Mouse (Mus musculus) large intestine, adult 2 months (tissue): Measurements from ENCODE around the gene Tfrc. TPM values are rescaled to one million over a fixed set of nuclear protein-coding genes. Genes with fewer than 3 reads are reported as not detected.

Source experiments
- DNase-seq: peaks from one replicate; pipeline ENCODE4 v3.0.0-alpha.2; 2012; ENCODE audit warnings: low read depth, low spot score
- WGBS: fragments of 180-500 bp; shearing (Covaris S2); methylation state at CpG from one replicate; pipeline ENCODE4 v1.1.7; 2018; 5-methylcytosine and 5-hydroxymethylcytosine counted together
- polyA plus RNA-seq: library from polyadenylated mRNA; depleted of rRNA; stranded (reverse); fragments of >200 nt; gene quantifications from 2 replicates; pipeline ENCODE4 v1.2.3, GENCODE M21; 2012

The Tfrc gene
- polyA plus RNA-seq, 1 experiment = 21.1 TPM

DNA sequence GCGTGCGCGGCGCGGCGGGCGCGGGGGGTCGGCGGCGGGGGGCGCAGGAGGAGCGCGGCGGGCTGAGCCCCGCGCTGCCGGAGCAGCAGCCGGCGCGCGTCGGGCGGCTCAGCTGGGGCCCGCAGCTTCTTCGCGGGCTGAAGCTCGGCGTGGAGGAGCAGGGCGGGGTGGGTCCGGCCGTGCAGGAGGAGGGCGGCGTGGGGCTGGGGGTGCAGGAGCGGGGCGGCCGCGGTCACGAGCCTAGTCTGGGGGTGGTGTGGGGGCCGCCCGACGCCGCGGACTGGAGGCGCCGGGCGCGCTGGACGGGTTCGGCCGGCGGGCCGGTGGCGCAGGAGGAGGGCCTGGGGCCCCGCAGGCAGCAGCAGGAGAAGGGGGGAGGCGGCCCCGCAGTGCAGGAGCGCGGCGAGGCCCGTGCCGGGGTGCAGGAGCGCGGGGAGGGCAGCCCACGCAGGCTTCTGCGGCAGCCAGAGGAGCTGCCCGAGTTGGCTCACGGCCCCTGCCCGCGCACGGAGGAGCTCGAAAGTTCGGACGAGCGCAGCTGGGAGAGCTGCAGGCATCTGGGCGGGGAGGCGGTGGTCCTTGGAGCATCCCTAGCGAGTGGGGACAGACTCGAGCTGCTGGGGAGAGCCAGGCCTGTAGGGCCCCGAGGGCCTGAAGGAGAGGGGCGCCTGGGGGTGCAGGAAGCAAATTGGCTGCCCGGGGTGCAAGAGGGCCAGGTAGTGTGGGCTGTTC is 35.5 kb downstream of the Tfrc start:
- 2% methylated on average over 58 of the region's 82 CpGs for WGBS
- no peak for DNase-seq

DNA sequence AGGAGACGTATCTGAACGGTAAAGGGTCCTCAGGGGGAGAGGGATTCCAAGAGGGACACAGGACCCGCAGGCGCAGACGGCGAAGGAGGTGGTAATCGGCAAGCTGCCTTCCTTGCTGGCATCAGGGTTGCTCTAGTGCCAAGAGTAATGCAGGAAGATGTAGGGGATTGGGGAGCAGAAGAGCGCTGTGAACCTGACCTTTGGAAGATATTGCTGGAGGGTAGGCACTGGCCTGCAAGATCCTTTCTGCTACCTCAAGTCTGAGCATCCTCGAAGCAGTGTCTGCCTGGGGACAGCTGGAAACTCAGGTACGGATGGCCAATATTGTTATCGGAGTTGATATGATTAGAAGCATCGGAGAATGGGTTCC is 36.1 kb downstream of the Tfrc start:
- no peak for DNase-seq
- WGBS = 14% methylated on average over 12 of the region's 12 CpGs

DNA sequence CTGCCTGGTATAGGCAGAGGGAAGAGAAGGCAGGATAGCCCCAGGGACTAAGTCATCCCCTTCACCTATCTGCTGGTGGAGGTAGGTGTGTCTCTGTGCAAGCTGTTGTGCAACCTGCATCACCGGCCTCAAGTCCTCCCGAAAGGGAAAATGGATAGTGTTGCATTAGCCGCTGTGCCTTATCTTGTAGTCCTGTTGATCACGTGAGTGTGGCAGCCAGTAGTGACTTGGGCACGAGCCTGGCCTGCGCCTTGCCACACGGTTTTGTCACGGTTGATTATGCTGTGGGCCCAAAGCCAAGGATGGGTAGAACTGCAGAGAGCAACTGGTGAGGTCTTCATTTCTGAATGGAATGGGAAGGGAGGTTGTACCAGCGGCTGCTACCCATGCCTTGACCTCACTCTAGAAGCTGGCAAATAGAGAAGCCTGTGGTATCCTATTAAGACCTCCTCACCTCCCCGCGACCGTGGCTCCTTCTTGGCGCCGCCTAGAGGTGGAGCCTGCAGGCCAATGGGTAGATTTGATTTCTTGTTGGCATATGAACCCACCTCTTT is 36.7 kb downstream of the Tfrc start:
- WGBS = 14% methylated on average over 14 of the region's 14 CpGs
- no peak for DNase-seq

DNA sequence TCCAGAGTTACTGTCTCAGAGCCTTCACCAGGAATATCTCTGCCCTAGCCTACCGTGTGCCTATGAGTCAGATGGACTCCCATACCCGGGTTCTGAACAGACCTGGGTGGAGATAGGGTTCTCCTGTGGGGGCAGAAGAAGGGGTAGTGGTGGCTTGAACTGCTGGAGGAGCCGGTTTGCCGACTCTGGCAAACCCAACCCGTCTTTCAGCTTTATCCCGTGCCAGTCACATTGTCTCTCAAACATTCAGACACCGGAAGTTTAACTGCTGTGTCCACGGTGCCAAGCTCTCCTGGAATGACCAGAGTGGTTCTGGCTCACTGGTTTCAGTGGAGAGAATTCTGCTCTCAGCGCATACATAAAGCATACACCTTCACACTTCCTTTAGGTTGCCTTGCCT is 37.3 kb downstream of the Tfrc start:
- WGBS = 25% methylated on average over 9 of the region's 9 CpGs
- DNase-seq = no peak

DNA sequence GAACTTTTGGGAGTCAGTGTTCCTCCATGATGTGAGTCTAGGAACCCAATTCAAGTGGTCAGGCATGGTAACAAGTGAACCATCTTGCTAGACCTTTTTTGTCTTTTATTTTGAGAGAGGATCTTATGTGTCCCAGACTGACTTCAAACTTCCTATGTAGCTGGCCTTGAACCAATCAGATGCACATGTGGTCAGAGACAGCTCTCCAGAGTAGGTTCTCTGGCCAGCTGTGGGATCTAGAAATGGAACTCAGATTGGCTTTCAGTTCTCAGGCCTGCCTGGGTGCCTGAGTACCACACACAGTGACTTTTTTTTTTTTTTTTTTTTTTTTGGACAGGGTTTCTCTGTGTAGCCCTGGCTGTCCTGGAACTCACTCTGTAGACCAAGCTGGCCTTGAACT is 39.0 kb downstream of the Tfrc start:
- DNase-seq = no peak

DNA sequence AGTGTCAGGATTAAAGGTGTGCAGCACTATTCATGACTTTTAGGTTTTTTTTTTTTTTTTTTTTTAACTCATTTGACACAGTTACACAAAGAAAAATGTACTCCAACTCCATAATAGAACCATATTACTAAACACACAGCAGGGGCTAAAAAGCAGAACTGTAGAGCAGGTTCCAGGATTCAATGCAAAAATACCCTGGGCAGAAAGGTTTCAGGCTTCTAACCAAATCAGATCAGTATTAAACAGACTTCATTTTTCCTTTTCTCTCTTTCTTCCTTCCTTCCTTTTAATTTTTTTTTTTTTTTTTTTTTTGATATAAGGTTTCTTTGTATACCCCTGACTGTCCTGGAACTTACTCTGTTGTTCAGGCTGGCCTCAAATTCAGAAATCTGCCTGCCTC is 41.7 kb downstream of the Tfrc start:
- no peak for DNase-seq

DNA sequence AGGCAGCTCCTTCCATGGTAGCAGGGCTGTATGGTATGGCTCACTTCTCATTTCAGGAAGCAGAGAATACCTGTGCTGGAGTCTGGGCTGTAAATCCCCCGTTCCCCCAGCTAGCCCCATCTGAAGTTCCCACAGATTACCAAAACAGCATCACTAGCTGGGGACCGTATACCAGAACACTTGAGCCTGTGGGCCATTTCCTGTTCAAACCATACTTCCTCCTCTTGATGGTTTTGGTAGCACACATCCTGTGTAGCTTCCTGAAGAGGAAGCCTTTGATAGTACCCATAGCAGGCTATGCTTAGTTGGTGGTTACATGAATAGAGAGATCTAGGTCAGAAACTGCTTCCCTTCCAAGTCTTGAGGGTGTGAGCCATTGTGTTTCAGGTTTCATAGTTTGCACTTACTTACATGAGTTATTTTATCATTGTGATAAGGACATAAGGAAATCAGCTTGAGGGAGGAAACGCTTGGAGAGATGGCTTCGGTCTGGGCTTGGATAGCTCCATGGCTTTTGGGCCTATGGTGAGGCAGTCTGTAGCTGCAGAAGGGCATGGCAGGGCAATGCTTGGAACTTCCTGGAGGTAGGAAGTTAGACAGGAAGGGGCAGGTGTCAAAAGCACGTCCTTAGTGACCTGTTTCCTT is 42.4 kb downstream of the Tfrc start:
- no peak for DNase-seq

DNA sequence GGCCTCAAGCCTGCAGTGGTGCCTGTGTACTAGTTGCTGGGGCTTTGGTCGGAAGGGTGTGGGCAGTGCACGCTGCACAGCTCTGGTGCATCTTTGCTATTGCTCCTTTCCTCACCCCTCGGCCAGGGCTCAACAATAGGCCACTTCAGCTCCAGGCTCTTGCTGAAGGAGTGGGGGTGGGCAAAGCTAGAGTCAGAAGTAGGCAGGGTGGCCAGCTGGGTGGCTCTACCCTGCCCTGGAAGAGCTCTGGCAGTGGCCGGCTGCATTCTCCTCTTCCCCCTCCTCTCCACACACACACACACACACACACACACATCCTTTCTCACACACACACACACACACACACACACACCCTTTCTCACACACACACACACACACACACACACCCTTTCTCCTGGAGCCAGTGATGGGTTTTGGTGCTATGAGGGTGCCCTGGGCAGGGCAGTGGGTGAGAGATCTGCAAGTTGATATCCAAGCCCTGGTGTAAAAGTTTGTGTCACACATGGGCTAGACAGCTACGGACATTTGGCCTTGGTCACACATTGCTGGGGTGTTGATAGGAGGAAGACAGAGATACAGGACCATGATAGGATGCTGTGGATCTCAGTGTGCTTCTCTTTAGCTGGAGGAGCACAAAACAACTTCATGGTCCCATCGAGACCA is 45.5 kb downstream of the Tfrc start:
- DNase-seq = no peak
- 87% methylated on average over 6 of the region's 6 CpGs for WGBS

More for the DNA sequence above, 42.4 kb downstream of the Tfrc start:
- 70% methylated on average over 5 of the region's 5 CpGs for WGBS

DNA sequence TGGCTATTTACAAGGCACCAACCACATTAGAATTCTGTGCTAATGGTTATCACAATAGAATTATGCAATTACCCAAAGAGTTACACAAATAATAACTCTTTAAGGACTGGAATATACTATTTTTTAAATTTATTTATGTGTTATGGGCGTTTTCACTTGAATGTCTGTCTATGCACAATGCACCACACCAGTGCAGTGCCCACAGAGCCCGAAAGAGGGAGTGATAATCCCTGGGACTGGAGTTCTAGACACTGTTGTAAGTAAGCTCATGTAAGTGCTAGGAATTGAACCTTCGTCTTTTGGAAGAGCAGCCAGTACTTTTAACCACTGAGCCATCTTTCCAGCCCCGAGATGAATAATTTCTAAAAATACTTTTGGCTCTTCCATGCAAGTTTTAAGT is 46.8 kb downstream of the Tfrc start:
- DNase-seq = no peak
- WGBS = 89% methylated on average over 4 of the region's 4 CpGs

DNA sequence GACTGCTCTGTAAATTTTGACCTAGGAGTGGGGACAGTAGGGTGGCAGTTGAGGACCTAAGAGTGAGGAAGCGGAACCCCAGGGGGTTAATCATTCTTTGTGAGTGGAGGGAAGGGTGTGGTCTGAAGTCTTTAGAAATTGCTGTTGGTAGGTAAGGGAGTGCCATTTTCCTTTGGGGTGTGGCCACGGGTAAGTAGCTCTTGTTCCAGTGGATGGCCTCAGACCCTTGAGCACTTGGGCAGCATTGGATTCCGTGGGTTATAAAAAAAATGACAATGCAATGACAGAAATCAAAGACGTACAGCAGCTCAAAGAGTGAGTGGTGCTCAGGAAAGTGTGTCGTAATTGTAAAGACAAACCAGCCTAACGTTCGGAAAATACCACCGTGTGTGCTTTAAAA is 47.6 kb downstream of the Tfrc start:
- WGBS = 49% methylated on average over 8 of the region's 8 CpGs
- DNase-seq = no peak

DNA sequence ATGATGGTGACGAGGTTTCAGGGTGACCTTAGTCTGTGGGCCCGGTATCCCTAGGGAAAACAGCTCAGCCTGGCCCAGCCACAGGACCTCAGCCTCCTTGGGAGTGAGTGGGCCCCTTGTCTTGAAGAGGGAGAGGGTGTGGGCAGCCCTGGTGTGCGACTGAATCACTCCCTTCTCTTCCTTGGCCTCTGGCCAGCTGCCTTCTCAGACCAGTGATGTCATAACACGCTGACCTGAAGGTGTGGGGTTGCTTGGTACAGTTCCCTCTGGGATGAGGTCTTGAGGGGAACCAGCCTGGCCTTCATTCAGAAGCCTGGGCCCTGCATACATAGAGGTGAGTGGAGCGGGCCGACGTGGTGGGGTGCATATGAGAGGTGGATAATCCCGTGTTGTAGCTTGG is 48.1 kb downstream of the Tfrc start:
- 60% methylated on average over 8 of the region's 8 CpGs for WGBS
- DNase-seq = no peak

DNA sequence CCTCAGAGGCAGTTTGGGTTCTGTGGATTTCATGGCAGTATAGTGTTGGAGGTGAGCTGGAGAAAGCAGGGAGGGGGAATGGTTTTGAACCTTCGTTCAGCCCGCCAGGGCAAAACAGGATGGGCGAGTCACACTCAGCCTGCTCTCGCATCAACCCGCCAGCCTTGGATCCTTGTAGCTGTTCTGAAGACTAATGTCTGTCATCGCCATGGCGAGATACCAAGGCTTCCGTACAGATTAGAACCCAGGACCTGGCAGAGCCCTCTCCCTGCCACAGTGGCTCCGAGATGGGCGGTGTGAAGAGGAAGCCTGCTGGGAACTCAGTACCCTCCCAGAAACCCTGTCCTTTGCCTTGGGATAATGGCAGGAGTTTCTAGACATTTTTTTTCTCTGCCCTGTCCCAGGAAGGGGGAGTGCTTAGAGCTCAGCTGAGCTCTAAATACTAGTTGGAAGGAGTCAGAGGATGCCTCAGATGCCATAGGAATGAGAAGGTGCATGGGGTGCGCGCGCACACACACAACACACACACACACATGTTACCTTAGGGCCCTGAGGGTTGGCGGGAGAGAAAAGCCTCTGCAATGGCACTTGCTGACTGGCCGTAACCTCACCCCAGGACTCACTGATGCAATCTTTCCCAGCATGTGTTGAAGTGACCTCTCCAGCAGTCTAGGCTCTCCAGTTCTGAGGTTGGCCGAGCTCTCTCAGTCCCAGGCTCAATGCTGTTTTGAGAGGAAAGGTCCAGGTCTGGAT is 49.0 kb downstream of the Tfrc start:
- 90% methylated on average over 16 of the region's 16 CpGs for WGBS
- DNase-seq = no peak

DNA sequence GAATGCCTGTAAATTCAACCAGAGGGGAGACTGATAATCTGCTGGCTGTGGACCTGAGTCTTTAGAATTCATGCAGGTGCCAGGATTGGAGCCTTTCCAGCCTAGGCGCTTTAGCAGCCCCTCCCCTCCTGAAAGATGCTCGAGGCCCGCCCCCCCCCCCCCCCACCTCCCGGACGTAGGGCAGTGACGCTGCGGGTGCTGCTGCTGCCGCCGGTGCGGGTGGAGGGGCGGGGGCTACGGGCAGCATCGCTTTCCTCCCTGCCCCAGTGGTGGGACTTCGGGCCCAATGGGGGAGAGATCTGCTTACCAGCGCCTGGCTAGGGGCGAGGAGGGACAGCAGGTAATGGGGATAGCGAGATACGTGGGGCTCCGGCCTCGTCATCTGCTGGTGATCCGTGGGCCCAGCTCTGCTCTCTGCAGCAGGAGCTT is 50.0 kb downstream of the Tfrc start:
- 27% methylated on average over 20 of the region's 21 CpGs for WGBS
- no peak for DNase-seq

DNA sequence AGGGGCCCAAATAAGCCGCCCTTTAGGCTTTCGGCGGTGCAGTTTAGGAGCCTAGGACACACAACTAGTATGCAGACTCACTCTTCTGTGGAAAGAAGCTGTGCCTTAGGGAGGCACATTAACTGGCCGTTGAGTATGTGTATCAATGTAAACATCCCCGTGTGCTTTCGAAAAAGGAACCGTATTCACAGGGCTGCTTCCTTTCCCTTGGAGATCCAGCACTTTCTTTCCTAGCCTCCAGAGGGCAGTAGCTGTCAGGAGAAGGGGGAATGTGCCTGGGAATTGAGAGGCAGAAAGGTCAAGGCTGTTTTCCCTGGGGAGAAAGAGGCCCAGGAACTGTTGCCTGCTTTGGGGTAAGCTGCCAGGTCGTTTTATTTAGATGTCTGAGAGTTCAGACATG is 50.7 kb downstream of the Tfrc start:
- peak; percentile 75 for DNase-seq
- 18% methylated on average over 8 of the region's 8 CpGs for WGBS

DNA sequence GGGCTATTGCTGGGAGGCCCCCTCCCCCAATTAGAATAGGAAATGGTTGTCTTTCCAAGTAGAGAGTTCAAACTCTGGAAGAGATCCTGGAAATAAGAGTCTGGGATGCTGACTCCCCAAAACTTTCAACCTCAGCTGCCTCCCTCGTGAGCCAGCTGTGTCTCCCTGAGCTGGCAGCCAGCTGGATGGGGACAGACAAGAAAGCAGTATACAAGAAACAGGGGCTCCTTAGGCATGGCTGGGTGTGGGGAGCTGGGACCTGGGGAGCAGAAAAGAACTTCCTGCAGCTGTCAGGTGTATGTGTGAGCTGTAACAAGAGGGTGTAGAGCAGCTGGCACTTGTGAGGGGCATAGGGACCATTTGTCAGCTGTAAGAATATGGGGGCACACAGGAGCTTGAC is 51.4 kb downstream of the Tfrc start:
- DNase-seq = no peak
- WGBS = 9% methylated on average over 1 of the region's 1 CpGs

DNA sequence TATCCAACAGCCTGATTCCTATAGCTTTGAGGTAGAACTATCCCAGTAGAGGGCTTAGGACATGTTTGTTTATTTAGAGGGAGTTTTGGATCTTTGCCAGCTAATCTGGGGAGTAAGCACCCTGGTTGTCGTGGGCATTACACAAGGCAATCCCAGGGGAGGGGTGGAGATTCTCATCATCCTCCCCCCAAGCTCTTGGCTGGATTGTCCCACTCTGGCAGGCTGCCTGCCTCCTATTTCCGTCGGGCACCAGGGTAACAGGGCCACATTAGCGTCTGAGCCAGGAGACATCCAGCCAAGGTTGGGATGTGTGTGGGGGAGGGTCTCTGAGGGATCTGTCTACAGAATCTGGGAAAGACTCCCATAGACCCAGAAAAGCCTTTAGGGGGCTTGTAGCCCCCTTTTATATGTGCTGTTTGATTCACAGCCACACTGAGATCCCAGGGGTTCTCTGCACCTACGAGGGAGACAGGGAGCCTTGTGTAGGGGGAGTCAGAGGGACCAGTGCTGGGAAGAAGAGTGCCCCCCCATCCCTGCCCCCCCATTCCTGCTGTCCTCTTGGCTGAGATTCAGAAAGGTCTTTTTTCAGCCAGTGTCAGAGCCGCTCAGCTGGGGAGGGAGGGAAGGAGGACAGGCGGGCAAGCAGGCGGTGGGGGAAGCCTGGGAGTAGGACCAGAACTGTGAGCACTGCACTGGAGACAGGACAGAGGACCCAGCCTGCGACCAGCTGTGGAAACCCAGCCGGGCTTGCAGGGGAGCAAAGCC is 52.0 kb downstream of the Tfrc start:
- DNase-seq = no peak
- WGBS = 27% methylated on average over 10 of the region's 10 CpGs

DNA sequence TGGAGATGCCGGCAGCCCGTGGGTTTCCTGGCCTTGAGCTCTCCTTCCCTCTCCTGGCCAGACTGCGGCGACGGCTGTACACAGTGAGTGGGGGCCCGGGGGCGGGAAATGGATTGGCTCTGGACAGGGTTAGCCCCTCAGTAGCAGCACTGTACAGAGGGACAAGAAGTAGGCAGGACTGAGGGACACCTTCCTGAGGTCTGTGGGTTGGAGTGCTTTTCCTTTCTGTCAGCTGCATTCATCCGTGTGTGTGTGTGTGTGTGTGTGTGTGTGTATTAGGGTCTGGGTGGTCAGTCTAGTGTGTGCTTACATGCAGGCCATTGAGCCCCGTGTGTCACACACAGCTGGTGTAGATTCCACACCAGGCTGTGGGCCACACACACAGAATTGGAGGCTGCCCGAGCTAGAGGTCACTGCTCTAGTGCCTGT is 52.8 kb downstream of the Tfrc start:
- 58% methylated on average over 10 of the region's 10 CpGs for WGBS
- no peak for DNase-seq

DNA sequence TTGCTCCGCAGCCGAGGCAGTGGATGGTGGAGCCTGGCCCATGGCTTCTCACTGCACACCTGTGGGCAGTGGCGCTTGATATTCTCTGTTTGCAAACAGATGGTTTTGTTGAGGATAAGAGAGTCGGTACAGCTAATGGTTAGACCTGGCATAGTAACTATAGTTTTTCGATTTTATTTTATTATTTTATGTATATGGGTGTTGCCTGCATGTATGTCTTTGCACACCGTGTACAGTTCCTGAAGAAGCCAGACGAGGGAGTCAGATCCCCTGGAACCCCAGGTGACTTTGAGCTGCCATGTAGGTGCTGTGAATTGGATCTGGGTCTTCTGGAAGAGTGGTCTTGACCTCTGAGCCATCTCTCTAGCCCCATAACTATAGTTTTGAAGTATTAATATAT is 53.7 kb downstream of the Tfrc start:
- no peak for DNase-seq
- 79% methylated on average over 7 of the region's 7 CpGs for WGBS

DNA sequence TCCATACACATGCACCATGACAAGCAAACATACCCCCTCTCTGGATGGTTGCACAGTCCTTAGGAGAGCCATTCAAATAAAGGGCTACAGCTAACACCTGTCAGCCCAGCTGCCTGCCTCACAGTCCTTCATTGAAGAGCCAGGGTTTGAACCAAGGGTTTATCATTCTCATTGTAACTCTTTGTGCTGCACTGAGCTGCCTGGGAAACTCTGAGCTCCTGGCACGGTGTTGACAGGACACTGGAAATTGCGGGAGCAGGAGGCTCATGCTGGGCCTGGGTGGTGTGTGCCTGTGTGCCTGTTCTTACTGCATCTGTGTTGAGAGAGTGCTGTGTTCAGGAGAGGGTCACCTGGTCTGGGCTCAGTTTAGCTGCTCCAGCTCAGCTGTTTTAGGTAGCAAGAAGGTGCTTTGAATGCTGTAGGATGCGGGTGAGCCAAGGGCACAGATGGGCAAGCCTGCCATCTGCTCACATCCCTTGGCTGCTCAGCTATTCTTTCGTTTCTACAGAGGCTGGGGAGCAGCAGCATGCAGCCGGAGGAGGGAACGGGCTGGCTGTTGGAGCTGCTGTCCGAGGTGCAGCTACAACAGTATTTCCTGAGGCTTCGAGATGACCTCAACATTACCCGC is 54.6 kb downstream of the Tfrc start:
- no peak for DNase-seq
- 75% methylated on average over 9 of the region's 9 CpGs for WGBS
